Mouse (Mus musculus) hindbrain, embryonic 16.5 days (tissue): ENCODE data around the gene Foxp2. TPM values are rescaled to one million over a fixed set of nuclear protein-coding genes. Genes with fewer than 3 reads are reported as not detected.
A peak's percentile ranks its signal among the peaks of the same experiment; 100 is the strongest.

Source experiments
- ATAC-seq: fragments of 200-750 bp; cut with Nextera tagmentation; 2 replicates; pipeline ENCODE4 v1.8.0; 2017; ENCODE audit warnings: moderate TSS enrichment, moderate library complexity
- H3K27ac ChIP-seq: fragments of 300-500 bp; sonication (generic); 2 replicates; pipeline ENCODE4 v1.5.1; 2014; ENCODE audit warnings: low read depth, mild to moderate bottlenecking, control low read depth, low read length, moderate library complexity
- H3K27me3 ChIP-seq: fragments of 300-500 bp; sonication (generic); replicated peaks from 2 replicates; pipeline ENCODE4 v1.6.1; 2014; ENCODE audit warnings: low read length; ENCODE audit not compliant: control insufficient read depth, insufficient read depth
- H3K36me3 ChIP-seq: fragments of 300-500 bp; sonication (generic); 2 replicates; pipeline ENCODE4 v1.6.1; 2014; ENCODE audit warnings: mild to moderate bottlenecking, low read length, moderate library complexity, mixed read lengths; ENCODE audit not compliant: control insufficient read depth, insufficient read depth
- H3K4me1 ChIP-seq: fragments of 300-500 bp; sonication (generic); 2 replicates; pipeline ENCODE4 v1.6.1; 2014; ENCODE audit warnings: low read depth, low read length; ENCODE audit not compliant: control insufficient read depth, insufficient read depth
- H3K4me2 ChIP-seq: fragments of 300-500 bp; sonication (generic); 2 replicates; pipeline ENCODE4 v1.6.1; 2014; ENCODE audit warnings: mild to moderate bottlenecking, low read length, control low read depth, moderate library complexity
- H3K4me3 ChIP-seq: fragments of 300-500 bp; sonication (generic); 2 replicates; pipeline ENCODE4 v1.5.1; 2014; ENCODE audit warnings: mild to moderate bottlenecking, low read length, control low read depth, moderate library complexity
- H3K9ac ChIP-seq: fragments of 300-500 bp; sonication (generic); 2 replicates; pipeline ENCODE4 v1.6.1; 2014; ENCODE audit warnings: low read depth, mild to moderate bottlenecking, control low read depth, low read length, moderate library complexity
- H3K9me3 ChIP-seq: fragments of 300-500 bp; sonication (generic); 2 replicates; pipeline ENCODE4 v1.6.1; 2014; ENCODE audit warnings: mild to moderate bottlenecking, low read length, moderate library complexity; ENCODE audit not compliant: control insufficient read depth
- WGBS: fragments of 180-500 bp; shearing (Covaris S2); extraction: QIAGEN DNeasy Blood & Tissue Kit; methylation state at CpG from one replicate; pipeline ENCODE4 v1.1.7; 2014; 5-methylcytosine and 5-hydroxymethylcytosine counted together
- polyA plus RNA-seq: library from polyadenylated mRNA; unstranded; fragments of >200 nt; fragmentation: Nextera tagmentation; extraction: Ambion mirVana; gene quantifications from 2 replicates; pipeline ENCODE4 v1.2.1, GENCODE M21; 2015

Foxp2 gene
- 35.3 and 50.1 TPM in 2 replicates for polyA plus RNA-seq

- H3K4me3 ChIP-seq = peak within 1 kb of the TSS; percentile 80
- no peaks in the 10 kb centered on the region for H3K9me3 ChIP-seq
- ATAC-seq = peak; percentile 85
- H3K4me1 ChIP-seq = peaks cover 19% of the 10 kb centered on the region
- H3K4me2 ChIP-seq = peak within 1 kb of the TSS; percentile 99
- no peaks in the 10 kb centered on the region for H3K36me3 ChIP-seq
- H3K27me3 ChIP-seq = peaks cover 3% of the 10 kb centered on the region
- H3K9ac ChIP-seq = peak within 1 kb of the TSS; percentile 78
- H3K27ac ChIP-seq = peak within 1 kb of the TSS; percentile 57
- WGBS = under 1% methylated on average over 77 of the region's 80 CpGs
These were observed at the start of gene Foxp2 for GRCm38 (mm10) chr6:14901183-14901970. Gene Foxp2, plus strand, starts transcription at chr6:14901349.

GRCm38 (mm10) chr6:14885199-14885598 lies 15.9 kb upstream of the Foxp2 start:
- no peaks in the 10 kb centered on the region for H3K4me1 ChIP-seq
- no peak overlapping the region for H3K9ac ChIP-seq
- no peak overlapping the region for H3K4me2 ChIP-seq
- H3K27ac ChIP-seq = no peak overlapping the region
- no peaks in the 10 kb centered on the region for H3K9me3 ChIP-seq
- no peaks in the 10 kb centered on the region for H3K36me3 ChIP-seq
- ATAC-seq = no peak
- no peaks in the 10 kb centered on the region for H3K27me3 ChIP-seq
- no peak overlapping the region for H3K4me3 ChIP-seq

GRCm38 (mm10) chr6:14897028-14897427 lies 4.1 kb upstream of the Foxp2 start:
- Histone ChIP-seq H3K9ac (no peak overlapping the region), H3K36me3 (no peaks in the 10 kb centered on the region), H3K4me2 (no peak overlapping the region), H3K4me1 (peaks cover 19% of the 10 kb centered on the region), H3K27ac (no peak overlapping the region), H3K4me3 (no peak overlapping the region), H3K27me3 (peaks cover 3% of the 10 kb centered on the region), H3K9me3 (no peaks in the 10 kb centered on the region)
- 0% methylated on average over 2 of the region's 2 CpGs for WGBS
- no peak for ATAC-seq

DNA sequence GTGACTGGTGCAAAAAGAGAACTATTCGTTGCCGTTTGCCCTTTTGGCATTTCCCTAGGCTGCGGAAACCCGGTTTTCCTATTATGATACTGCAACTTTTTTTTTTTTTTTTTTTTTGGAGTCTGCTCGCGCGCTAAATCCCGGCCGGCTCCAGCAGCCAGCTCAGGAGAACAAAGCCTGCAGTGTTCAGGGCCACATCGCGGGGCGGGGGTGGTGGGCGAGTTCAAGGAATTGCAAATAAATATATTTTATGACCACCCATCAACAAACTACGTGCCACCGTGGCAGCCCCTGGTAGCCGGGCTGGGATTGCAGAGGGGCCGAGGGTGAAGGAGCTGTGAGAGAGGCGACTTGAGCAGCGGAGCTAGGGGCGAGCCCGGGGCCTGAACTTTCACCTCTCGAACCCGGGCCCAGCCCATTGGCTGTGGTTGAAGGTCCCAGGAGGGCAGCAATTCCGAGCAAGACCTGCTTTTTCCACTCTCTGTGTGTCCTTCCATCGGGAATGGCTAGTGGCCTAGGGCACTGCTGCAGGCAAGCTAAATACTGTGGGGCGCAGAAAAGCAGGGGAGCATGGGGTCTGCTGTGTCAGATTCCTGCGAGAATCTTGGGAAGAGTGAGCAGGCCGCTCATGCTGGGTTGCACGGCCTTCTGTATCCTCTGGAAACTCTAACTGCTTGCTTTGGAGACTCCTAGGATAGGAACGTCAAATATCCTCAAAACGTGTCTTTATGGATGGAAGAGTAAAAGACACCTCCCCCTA lies 2.9 kb upstream of the Foxp2 start:
- ATAC-seq = no peak
- peak overlapping the region; percentile 22 for H3K4me3 ChIP-seq
- peaks cover 19% of the 10 kb centered on the region for H3K4me1 ChIP-seq
- peak overlapping the region; percentile 33 for H3K9ac ChIP-seq
- no peak overlapping the region for H3K27ac ChIP-seq
- peaks cover 3% of the 10 kb centered on the region for H3K27me3 ChIP-seq
- no peaks in the 10 kb centered on the region for H3K36me3 ChIP-seq
- no peaks in the 10 kb centered on the region for H3K9me3 ChIP-seq
- WGBS = 4% methylated on average over 31 of the region's 31 CpGs
- H3K4me2 ChIP-seq = peak overlapping the region; percentile 51

- ATAC-seq = no peak
- 9% methylated on average over 19 of the region's 19 CpGs for WGBS
These were observed 2.0 kb upstream of the Foxp2 start for GRCm38 (mm10) chr6:14899021-14899610.

DNA sequence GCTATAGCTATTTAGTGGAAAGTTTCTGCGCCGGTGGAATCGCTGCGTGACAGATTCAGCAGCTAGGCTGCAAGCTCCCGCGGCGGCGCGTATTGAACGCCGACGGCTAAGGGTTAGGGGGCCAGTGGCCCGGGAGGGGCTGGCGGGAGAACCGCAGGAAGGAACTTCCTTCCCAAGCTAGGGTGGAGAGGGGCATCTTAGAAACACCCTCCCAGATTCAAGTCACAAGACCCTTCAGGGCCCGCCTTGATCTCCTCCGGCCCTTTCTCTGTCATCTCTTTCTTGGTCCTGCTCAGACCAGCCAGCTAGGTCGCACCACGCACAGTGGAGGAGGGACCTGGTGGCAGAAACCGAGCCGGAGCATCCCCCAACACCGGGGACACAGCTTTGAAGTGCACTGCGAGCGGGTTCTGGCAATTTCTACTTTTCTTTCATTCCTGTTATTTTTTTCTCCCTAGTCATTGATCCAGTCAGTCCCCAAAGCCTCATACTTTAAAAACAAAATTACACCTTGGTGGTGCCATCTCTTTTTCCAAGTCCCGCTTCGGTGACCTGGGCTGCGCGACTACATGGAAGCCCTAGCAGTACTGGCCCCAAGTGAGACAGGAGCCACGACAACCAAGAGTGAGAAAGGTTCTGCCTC lies 1.1 kb upstream of the Foxp2 start:
- H3K9ac ChIP-seq = peak overlapping the region; percentile 78
- H3K4me3 ChIP-seq = peak overlapping the region; percentile 80
- H3K27me3 ChIP-seq = peaks cover 3% of the 10 kb centered on the region
- peaks cover 19% of the 10 kb centered on the region for H3K4me1 ChIP-seq
- peak overlapping the region; percentile 57 for H3K27ac ChIP-seq
- peak overlapping the region; percentile 99 for H3K4me2 ChIP-seq
- no peaks in the 10 kb centered on the region for H3K9me3 ChIP-seq
- no peaks in the 10 kb centered on the region for H3K36me3 ChIP-seq
- no peak for ATAC-seq
- WGBS = under 1% methylated on average over 29 of the region's 29 CpGs

More at GRCm38 (mm10) chr6:14899021-14899610, 2.0 kb upstream of the Foxp2 start:
- H3K9me3 ChIP-seq = no peaks in the 10 kb centered on the region
- H3K27me3 ChIP-seq = peaks cover 3% of the 10 kb centered on the region
- H3K4me2 ChIP-seq = peak overlapping the region; percentile 99
- H3K9ac ChIP-seq = no peak overlapping the region
- peaks cover 19% of the 10 kb centered on the region for H3K4me1 ChIP-seq
- no peaks in the 10 kb centered on the region for H3K36me3 ChIP-seq
- H3K27ac ChIP-seq = no peak overlapping the region
- peak overlapping the region; percentile 15 for H3K4me3 ChIP-seq

DNA sequence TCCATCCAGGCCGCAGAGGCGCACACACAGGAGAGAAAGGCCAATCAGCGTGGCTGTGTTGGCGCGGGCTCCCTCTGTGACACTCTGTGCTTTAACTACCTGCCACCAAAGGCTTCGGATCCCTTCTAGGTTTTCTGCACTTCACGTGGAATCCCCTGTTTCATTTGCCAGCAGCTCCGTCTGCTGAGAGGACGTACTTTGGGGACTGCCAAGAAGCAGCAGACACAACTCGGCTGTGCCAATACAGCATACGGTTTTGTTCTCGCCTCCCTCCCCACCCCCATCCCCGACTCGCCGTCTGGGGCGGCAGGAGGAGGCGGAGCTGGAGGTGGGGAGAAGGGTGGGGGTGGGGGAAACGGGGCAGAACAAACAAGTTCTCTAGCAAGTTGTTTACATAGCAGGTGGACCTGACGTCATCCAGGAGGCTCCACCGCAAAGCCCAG lies 549 bp upstream of the Foxp2 start:
- peak overlapping the region; percentile 99 for H3K4me2 ChIP-seq
- H3K9ac ChIP-seq = peak overlapping the region; percentile 78
- peak overlapping the region; percentile 57 for H3K27ac ChIP-seq
- peaks cover 19% of the 10 kb centered on the region for H3K4me1 ChIP-seq
- H3K36me3 ChIP-seq = no peaks in the 10 kb centered on the region
- WGBS = under 1% methylated on average over 20 of the region's 20 CpGs
- peak; percentile 88 for ATAC-seq
- H3K9me3 ChIP-seq = no peaks in the 10 kb centered on the region
- H3K27me3 ChIP-seq = peaks cover 3% of the 10 kb centered on the region
- peak overlapping the region; percentile 80 for H3K4me3 ChIP-seq

DNA sequence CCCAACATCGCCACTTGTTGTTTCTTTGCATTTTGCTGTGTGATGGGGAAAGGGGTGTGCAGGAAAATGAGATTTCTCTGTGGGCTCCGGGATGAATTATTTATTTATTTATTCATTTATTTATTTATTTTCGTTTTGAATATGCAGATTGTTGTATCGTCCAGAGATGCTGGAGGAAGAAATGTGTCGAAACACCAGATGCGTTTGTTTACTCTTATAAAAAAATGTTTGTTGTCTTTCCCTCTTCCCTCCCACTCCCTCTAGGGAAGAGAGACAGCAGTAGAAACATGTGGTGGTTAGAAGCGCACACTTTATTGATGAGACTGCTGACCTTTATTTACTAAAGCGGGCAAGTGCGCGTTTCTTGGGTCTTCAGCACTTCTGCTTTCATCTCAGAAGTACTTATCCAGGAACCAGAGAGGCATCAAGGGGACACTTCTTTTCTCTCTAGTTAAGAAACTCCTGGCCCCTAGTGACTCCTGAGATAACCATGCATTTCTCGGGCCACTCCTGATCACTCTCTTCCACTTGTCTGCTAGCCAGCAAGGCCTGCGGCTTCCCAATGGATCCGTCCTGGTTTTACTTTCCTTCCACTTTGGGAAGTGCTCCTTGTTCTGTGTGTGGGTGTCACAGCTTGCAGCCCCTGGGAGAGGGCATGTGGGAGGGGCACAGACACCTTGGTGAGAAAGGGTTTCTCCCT lies 972 bp downstream of the Foxp2 start:
- no peak for ATAC-seq
- peaks cover 3% of the 10 kb centered on the region for H3K27me3 ChIP-seq
- no peaks in the 10 kb centered on the region for H3K36me3 ChIP-seq
- peaks cover 19% of the 10 kb centered on the region for H3K4me1 ChIP-seq
- no peaks in the 10 kb centered on the region for H3K9me3 ChIP-seq
- H3K27ac ChIP-seq = no peak overlapping the region; the same call in 1 of the 2 replicates
- peak overlapping the region; percentile 99 for H3K4me2 ChIP-seq
- H3K4me3 ChIP-seq = peak overlapping the region; percentile 80
- H3K9ac ChIP-seq = peak overlapping the region; percentile 78
- WGBS = 3% methylated on average over 13 of the region's 13 CpGs
